Mouse (Mus musculus) MEL (cell line): ENCODE data around the gene C8b. TPM values are rescaled to one million over a fixed set of nuclear protein-coding genes. Genes with fewer than 3 reads are reported as not detected.

Source experiments
- DNase-seq: peaks from one replicate; pipeline ENCODE4 v3.0.0; 2011; ENCODE audit warnings: low read depth, low spot score
- H3K27ac ChIP-seq: 2 replicates; pipeline ENCODE4 v1.5.1; 2012; ENCODE audit warnings: low read depth, mild to moderate bottlenecking, control low read depth, low read length, moderate library complexity; ENCODE audit not compliant: control insufficient read depth
- H3K27me3 ChIP-seq, 2 experiments: fragments of 150-350 bp in 1 of 2; sonication (generic) in 1 of 2; 2 replicates each; pipeline ENCODE4 v1.6.1; 2012; ENCODE audit warnings: low read length in 2 of 2, mild to moderate bottlenecking in 2 of 2, improper control_type of control experiment in 1 of 2, moderate library complexity in 1 of 2; ENCODE audit not compliant: insufficient read depth in 2 of 2, control insufficient read depth in 1 of 2
- H3K36me3 ChIP-seq, 2 experiments: 2 replicates each; pipeline ENCODE4 v1.6.1; 2012 to 2014; ENCODE audit warnings: low read length in 2 of 2, improper control_type of control experiment in 1 of 2, inconsistent platforms in 1 of 2, mild to moderate bottlenecking in 1 of 2; ENCODE audit not compliant: insufficient read depth in 2 of 2, control insufficient read depth in 1 of 2
- H3K4me1 ChIP-seq, 2 experiments: fragments of 150-350 bp in 1 of 2; sonication (generic) in 1 of 2; 2 replicates each; pipeline ENCODE4 v1.6.1; 2012; ENCODE audit warnings: low read length in 2 of 2, improper control_type of control experiment in 1 of 2, mild to moderate bottlenecking in 1 of 2; ENCODE audit not compliant: insufficient read depth in 2 of 2, control insufficient read depth in 1 of 2
- H3K4me3 ChIP-seq, 2 experiments: fragments of 150-350 bp in 1 of 2; sonication (generic) in 1 of 2; 2 replicates each; pipeline ENCODE4 v1.5.1; 2012; ENCODE audit warnings: low read depth in 2 of 2, low read length in 2 of 2, mild to moderate bottlenecking in 2 of 2, moderate library complexity in 2 of 2, control low read depth in 1 of 2, improper control_type of control experiment in 1 of 2; ENCODE audit not compliant: control insufficient read depth in 1 of 2, insufficient read depth in 1 of 2
- H3K79me2 ChIP-seq: 2 replicates; pipeline ENCODE4 v1.6.1; 2012; ENCODE audit warnings: mild to moderate bottlenecking, low read length, moderate library complexity; ENCODE audit not compliant: control insufficient read depth, poor library complexity, insufficient read depth
- H3K9ac ChIP-seq: 2 replicates; pipeline ENCODE4 v1.6.1; 2012; ENCODE audit warnings: low read depth, mild to moderate bottlenecking, control low read depth, low read length, moderate library complexity; ENCODE audit not compliant: control insufficient read depth, poor library complexity, severe bottlenecking
- H3K9me3 ChIP-seq: fragments of 150-350 bp; sonication (generic); replicated peaks from 2 replicates; pipeline ENCODE4 v1.6.1; 2012; ENCODE audit warnings: mild to moderate bottlenecking, low read length, improper control_type of control experiment, moderate library complexity; ENCODE audit not compliant: insufficient read depth
- CHD1 ChIP-seq: IDR thresholded peaks from 2 replicates; pipeline ENCODE4 v1.6.1; 2012; ENCODE audit warnings: low read depth, mild to moderate bottlenecking, inconsistent platforms, low read length, improper control_type of control experiment
- CTCF ChIP-seq, 3 experiments: IDR thresholded peaks in 2 of 3; conservative IDR thresholded peaks in 1 of 3; 2 replicates each; pipeline ENCODE4 v1.5.1; 2011 to 2012; ENCODE audit warnings: low read length in 3 of 3, low read depth in 2 of 3, mild to moderate bottlenecking in 2 of 3, improper control_type of control experiment in 1 of 3, inconsistent platforms in 1 of 3, mixed read lengths in 1 of 3, moderate library complexity in 1 of 3; ENCODE audit not compliant: control insufficient read depth in 1 of 3, insufficient read depth in 1 of 3, poor library complexity in 1 of 3, severe bottlenecking in 1 of 3
- ELF1 ChIP-seq: IDR thresholded peaks from 2 replicates; pipeline ENCODE4 v1.6.1; 2014; ENCODE audit warnings: low read depth, mild to moderate bottlenecking, inconsistent platforms, low read length, improper control_type of control experiment, moderate library complexity
- EP300 ChIP-seq, 2 experiments: IDR thresholded peaks; 2 replicates each; pipeline ENCODE4 v1.6.1; 2011; ENCODE audit warnings: improper control_type of control experiment in 2 of 2, low read length in 2 of 2, low read depth in 1 of 2, mild to moderate bottlenecking in 1 of 2
- HCFC1 ChIP-seq: IDR thresholded peaks from 2 replicates; pipeline ENCODE4 v1.6.1; 2012; ENCODE audit warnings: low read depth, mild to moderate bottlenecking, inconsistent platforms, low read length, improper control_type of control experiment, moderate library complexity
- MAFK ChIP-seq: IDR thresholded peaks from 2 replicates; pipeline ENCODE4 v1.6.1; 2011; ENCODE audit warnings: low read depth, mild to moderate bottlenecking, low read length, improper control_type of control experiment, borderline replicate concordance
- MAX ChIP-seq: IDR thresholded peaks from 2 replicates; pipeline ENCODE4 v1.6.1; 2011; ENCODE audit warnings: low read length, improper control_type of control experiment
- MAZ ChIP-seq: IDR thresholded peaks from 2 replicates; pipeline ENCODE4 v1.6.1; 2012; ENCODE audit warnings: low read depth, mild to moderate bottlenecking, inconsistent platforms, low read length, improper control_type of control experiment
- NRF1 ChIP-seq: IDR thresholded peaks from 2 replicates; pipeline ENCODE4 v1.6.1; 2014; ENCODE audit warnings: low read depth, mild to moderate bottlenecking, inconsistent platforms, low read length, improper control_type of control experiment, moderate library complexity; ENCODE audit not compliant: poor library complexity, insufficient read depth, severe bottlenecking
- POLR2A ChIP-seq, 2 experiments: IDR thresholded peaks; 2 replicates each; pipeline ENCODE4 v1.6.1; 2011 to 2012; ENCODE audit warnings: low read length in 2 of 2, mild to moderate bottlenecking in 2 of 2, control low read depth in 1 of 2, improper control_type of control experiment in 1 of 2, low read depth in 1 of 2, moderate library complexity in 1 of 2; ENCODE audit not compliant: control insufficient read depth in 1 of 2, insufficient read depth in 1 of 2, poor library complexity in 1 of 2
- RCOR1 ChIP-seq: IDR thresholded peaks from 2 replicates; pipeline ENCODE4 v1.6.1; 2012; ENCODE audit warnings: low read depth, mild to moderate bottlenecking, inconsistent platforms, low read length, improper control_type of control experiment
- TBP ChIP-seq: IDR thresholded peaks from 2 replicates; pipeline ENCODE4 v1.8.0; 2011; ENCODE audit warnings: low read depth, low read length, improper control_type of control experiment
- TCF12 ChIP-seq: IDR thresholded peaks from 2 replicates; pipeline ENCODE4 v1.6.1; 2014; ENCODE audit warnings: low read depth, mild to moderate bottlenecking, inconsistent platforms, low read length, improper control_type of control experiment, moderate library complexity
- UBTF ChIP-seq: IDR thresholded peaks from 2 replicates; pipeline ENCODE4 v1.6.1; 2012; ENCODE audit warnings: low read depth, mild to moderate bottlenecking, inconsistent platforms, low read length, improper control_type of control experiment, moderate library complexity, borderline replicate concordance; ENCODE audit not compliant: insufficient read depth
- USF1 ChIP-seq: IDR thresholded peaks from 2 replicates; pipeline ENCODE4 v1.6.1; 2014; ENCODE audit warnings: low read depth, mild to moderate bottlenecking, inconsistent platforms, low read length, improper control_type of control experiment, moderate library complexity
- USF2 ChIP-seq, 2 experiments: IDR thresholded peaks; 2 replicates each; pipeline ENCODE4 v1.6.1; 2011 to 2012; ENCODE audit warnings: improper control_type of control experiment in 2 of 2, low read length in 2 of 2, borderline replicate concordance in 1 of 2, inconsistent platforms in 1 of 2, low read depth in 1 of 2, mild to moderate bottlenecking in 1 of 2; ENCODE audit not compliant: insufficient read depth in 1 of 2
- ZKSCAN1 ChIP-seq: IDR thresholded peaks from 2 replicates; pipeline ENCODE4 v1.6.1; 2012; ENCODE audit warnings: low read depth, mild to moderate bottlenecking, inconsistent platforms, low read length, improper control_type of control experiment, moderate library complexity
- ZMIZ1 ChIP-seq: IDR thresholded peaks from 2 replicates; pipeline ENCODE4 v1.6.1; 2012; ENCODE audit warnings: low read depth, mild to moderate bottlenecking, inconsistent platforms, low read length, improper control_type of control experiment, moderate library complexity
- polyA plus RNA-seq, 2 experiments: library from polyadenylated mRNA; stranded (reverse) in 1 of 2; unstranded in 1 of 2; fragments of >175 nt in 1 of 2; fragments of >200 nt in 1 of 2; gene quantifications; 2 replicates each; pipeline versions ENCODE4 v1.2.1 to v1.2.4; 2012; ENCODE audit warnings: low replicate concordance in 2 of 2, low read depth in 1 of 2; ENCODE audit not compliant: insufficient read length in 2 of 2, insufficient read depth in 1 of 2, missing spikeins in 1 of 2
- total RNA-seq: library from RNA; depleted of rRNA; stranded (reverse); fragments of 300-350 nt; gene quantifications from 2 replicates; pipeline ENCODE4 v1.2.3, GENCODE M21; 2012

C8b gene
- total and polyA plus RNA-seq, 3 experiments, result not detected

GRCm38 (mm10) chr4:104781441-104781840 is 15.3 kb downstream of the C8b start:
- H3K9me3 ChIP-seq, result no peaks in the 10 kb centered on the region
- H3K4me1 ChIP-seq, result no peaks in the 10 kb centered on the region
- TF ChIP-seq EP300 (IDR thresholded peaks at IDR 0.05; ENCODE audit: low read depth in 1 of 2, low read length in 2 of 2), result no peak
- TF ChIP-seq TCF12, result no peak
- no peak for TF ChIP-seq HCFC1
- TF ChIP-seq ELF1, result no peak
- no peak for TF ChIP-seq RCOR1
- no peak for TF ChIP-seq UBTF
- TF ChIP-seq, all 39 proteins: peak for 0

GRCm38 (mm10) chr4:104782346-104782745 is 16.2 kb downstream of the C8b start:
- Histone ChIP-seq H3K4me3 (no peak overlapping the region), H3K27me3 (no peaks in the 10 kb centered on the region), H3K9ac (no peak overlapping the region), H3K79me2 (no peaks in the 10 kb centered on the region), H3K36me3 (no peaks in the 10 kb centered on the region), H3K27ac (no peak overlapping the region), H3K9me3 (no peaks in the 10 kb centered on the region), H3K4me1 (no peaks in the 10 kb centered on the region)
- TF ChIP-seq USF2 (IDR thresholded peaks at IDR 0.05; ENCODE audit: borderline replicate concordance in 1 of 2, insufficient read depth in 1 of 2, low read depth in 1 of 2, low read length in 2 of 2) (no peak), ZMIZ1 (no peak), USF1 (no peak), POLR2A (IDR thresholded peaks at IDR 0.05; ENCODE audit: control insufficient read depth in 1 of 2, insufficient read depth in 1 of 2, low read depth in 1 of 2, low read length in 2 of 2, poor library complexity in 1 of 2) (no peak), CHD1 (no peak), TCF12 (no peak), CTCF (IDR thresholded peaks at IDR 0.05 in 2 of 3, conservative IDR thresholded peaks at IDR 0.05 in 1 of 3; ENCODE audit: control insufficient read depth in 1 of 3, insufficient read depth in 1 of 3, low read depth in 2 of 3, low read length in 3 of 3, poor library complexity in 1 of 3, severe bottlenecking in 1 of 3) (no peak), NRF1 (no peak), TBP (no peak), RCOR1 (no peak)
- no peak for DNase-seq

More at GRCm38 (mm10) chr4:104781441-104781840, 15.3 kb downstream of the C8b start:
- no peak overlapping the region for H3K9ac ChIP-seq
- H3K4me3 ChIP-seq, result no peak overlapping the region
- H3K27ac ChIP-seq, result no peak overlapping the region
- no peaks in the 10 kb centered on the region for H3K79me2 ChIP-seq
- no peaks in the 10 kb centered on the region for H3K27me3 ChIP-seq
- no peaks in the 10 kb centered on the region for H3K36me3 ChIP-seq
- no peak for DNase-seq

GRCm38 (mm10) chr4:104792111-104792510 is 26.0 kb downstream of the C8b start:
- H3K27ac ChIP-seq, result no peak overlapping the region
- no peak overlapping the region for H3K4me3 ChIP-seq
- H3K9ac ChIP-seq, result no peak overlapping the region
- no peaks in the 10 kb centered on the region for H3K9me3 ChIP-seq
- no peaks in the 10 kb centered on the region for H3K27me3 ChIP-seq
- TF ChIP-seq CTCF (IDR thresholded peaks at IDR 0.05 in 2 of 3, conservative IDR thresholded peaks at IDR 0.05 in 1 of 3; ENCODE audit: control insufficient read depth in 1 of 3, insufficient read depth in 1 of 3, low read depth in 2 of 3, low read length in 3 of 3, poor library complexity in 1 of 3, severe bottlenecking in 1 of 3) (no peak), ZKSCAN1 (no peak), MAZ (no peak), MAX (no peak), MAFK (no peak), RCOR1 (no peak), NRF1 (no peak)
- no peaks in the 10 kb centered on the region for H3K4me1 ChIP-seq
- no peaks in the 10 kb centered on the region for H3K79me2 ChIP-seq
- no peaks in the 10 kb centered on the region for H3K36me3 ChIP-seq
- no peak for DNase-seq
